Mouse (Mus musculus): ENCODE measurements around the gene Arhgap45.
A peak's percentile ranks its signal among the peaks of the same experiment; 100 is the strongest.

Arhgap45 gene

GRCm38 (mm10) chr10:80016931-80017330 is 478 bp downstream of the Arhgap45 start:
- DNase-seq (ENCODE audit: low read depth), result no peak

- DNase-seq (ENCODE audit: low read depth), result no peak
Measured at GRCm38 (mm10) chr10:80017361-80017760, 908 bp downstream of the Arhgap45 start.

GRCm38 (mm10) chr10:80017771-80018170 is 1.3 kb downstream of the Arhgap45 start:
- no peak for DNase-seq (ENCODE audit: low read depth)

GRCm38 (mm10) chr10:80018739-80019297 is 2.4 kb downstream of the Arhgap45 start:
- peak; percentile 34 for DNase-seq (ENCODE audit: low read depth)

- no peak for DNase-seq (ENCODE audit: low read depth)
Measured at GRCm38 (mm10) chr10:80019471-80020131, 3.1 kb downstream of the Arhgap45 start.

- no peak for DNase-seq (ENCODE audit: low read depth)
Measured at GRCm38 (mm10) chr10:80020191-80020590, 3.7 kb downstream of the Arhgap45 start.

GRCm38 (mm10) chr10:80020603-80021319 is 4.3 kb downstream of the Arhgap45 start:
- DNase-seq (ENCODE audit: low read depth), result no peak

- no peak for DNase-seq (ENCODE audit: low read depth)
Measured at GRCm38 (mm10) chr10:80021320-80021641, 4.8 kb downstream of the Arhgap45 start.

GRCm38 (mm10) chr10:80022164-80022563 is 5.7 kb downstream of the Arhgap45 start:
- DNase-seq (ENCODE audit: low read depth), result no peak

GRCm38 (mm10) chr10:80022806-80023205 is 6.4 kb downstream of the Arhgap45 start:
- no peak for DNase-seq (ENCODE audit: low read depth)

GRCm38 (mm10) chr10:80023758-80024157 is 7.3 kb downstream of the Arhgap45 start:
- no peak for DNase-seq (ENCODE audit: low read depth)

- no peak for DNase-seq (ENCODE audit: low read depth)
Measured at GRCm38 (mm10) chr10:80024229-80025043, 8.0 kb downstream of the Arhgap45 start.

- no peak for DNase-seq (ENCODE audit: low read depth)
Measured at GRCm38 (mm10) chr10:80025044-80025347, 8.5 kb downstream of the Arhgap45 start.

GRCm38 (mm10) chr10:80025463-80025862 is 9.0 kb downstream of the Arhgap45 start:
- DNase-seq (ENCODE audit: low read depth), result no peak

GRCm38 (mm10) chr10:80025889-80026288 is 9.4 kb downstream of the Arhgap45 start:
- DNase-seq (ENCODE audit: low read depth), result peak; percentile 43

GRCm38 (mm10) chr10:80027681-80028520 is 11.4 kb downstream of the Arhgap45 start:
- DNase-seq (ENCODE audit: low read depth), result peak; percentile 36

GRCm38 (mm10) chr10:80028521-80028846 is 12.0 kb downstream of the Arhgap45 start:
- no peak for DNase-seq (ENCODE audit: low read depth)

- DNase-seq (ENCODE audit: low read depth), result no peak
Measured at GRCm38 (mm10) chr10:80030191-80030590, 13.7 kb downstream of the Arhgap45 start.

GRCm38 (mm10) chr10:80030736-80031135 is 14.3 kb downstream of the Arhgap45 start:
- no peak for DNase-seq (ENCODE audit: low read depth)

GRCm38 (mm10) chr10:80032799-80033480 is 16.5 kb downstream of the Arhgap45 start:
- peak; percentile 87 for DNase-seq (ENCODE audit: low read depth)
